Mouse (Mus musculus): ENCODE measurements at regions not wholly inside any gene's neighbourhood (a gene's known extent, or its start where the extent isn't known, plus 50 kb on each side); places are given as distances from the start of the nearest gene placed in this dataset.

GRCm38 (mm10) chr12:73830122-73830521 lies 71.1 kb upstream of the Hif1a start:
- H3K36me3 ChIP-seq (ENCODE audit: control insufficient read depth, insufficient read depth, low read length), result no peaks in the 10 kb centered on the region
- no peaks in the 10 kb centered on the region for H3K27me3 ChIP-seq (ENCODE audit: control insufficient read depth, insufficient read depth, low read length)
- H3K27ac ChIP-seq (replicated peaks; ENCODE audit: low read depth, low read length), result peak overlapping the region; percentile 85
- no peak overlapping the region for H3K4me3 ChIP-seq (replicated peaks; ENCODE audit: low read depth, low read length)
- H3K4me2 ChIP-seq (ENCODE audit: low read length), result no peak overlapping the region
- 55% methylated on average over 7 of the region's 7 CpGs for WGBS
- ATAC-seq (ENCODE audit: low FRiP score, low TSS enrichment) (0 out of 2 replicates have a peak, but pooled peaks have one; percentile 6), DNase-seq (no peak)
- peaks cover 11% of the 10 kb centered on the region; the same call in 1 of the 2 replicates for H3K4me1 ChIP-seq (ENCODE audit: control insufficient read depth, insufficient read depth, low read length)
- no peaks in the 10 kb centered on the region for H3K9me3 ChIP-seq (ENCODE audit: control insufficient read depth, low read length)
- no peak overlapping the region for H3K9ac ChIP-seq (replicated peaks; ENCODE audit: low read length)

GRCm38 (mm10) chr12:73830551-73831203 lies 70.5 kb upstream of the Hif1a start:
- peak overlapping the region; percentile 85 for H3K27ac ChIP-seq (replicated peaks; ENCODE audit: low read depth, low read length)
- 50% methylated on average over 10 of the region's 10 CpGs for WGBS
- ATAC-seq (ENCODE audit: low FRiP score, low TSS enrichment) (peak; percentile 58; the same call in 1 of the 2 replicates), DNase-seq (peak; percentile 36)
- peak overlapping the region; percentile 31 for H3K4me2 ChIP-seq (ENCODE audit: low read length)
- peaks cover 11% of the 10 kb centered on the region; the same call in 1 of the 2 replicates for H3K4me1 ChIP-seq (ENCODE audit: control insufficient read depth, insufficient read depth, low read length)
- no peaks in the 10 kb centered on the region for H3K27me3 ChIP-seq (ENCODE audit: control insufficient read depth, insufficient read depth, low read length)
- no peaks in the 10 kb centered on the region for H3K9me3 ChIP-seq (ENCODE audit: control insufficient read depth, low read length)
- 0 out of 2 replicates have a peak overlapping the region, but pooled peaks have one; percentile 16 for H3K9ac ChIP-seq (replicated peaks; ENCODE audit: low read length)
- H3K4me3 ChIP-seq (replicated peaks; ENCODE audit: low read depth, low read length), result no peak overlapping the region
- H3K36me3 ChIP-seq (ENCODE audit: control insufficient read depth, insufficient read depth, low read length), result no peaks in the 10 kb centered on the region

GRCm38 (mm10) chr12:73831204-73831595 lies 70.0 kb upstream of the Hif1a start:
- H3K27ac ChIP-seq (replicated peaks; ENCODE audit: low read depth, low read length), result peak overlapping the region; percentile 85

GRCm38 (mm10) chr12:73831637-73832385 lies 69.4 kb upstream of the Hif1a start:
- H3K4me1 ChIP-seq (ENCODE audit: control insufficient read depth, insufficient read depth, low read length), result peaks cover 11% of the 10 kb centered on the region; the same call in 1 of the 2 replicates
- 0 out of 2 replicates have a peak overlapping the region, but pooled peaks have one; percentile 16 for H3K9ac ChIP-seq (replicated peaks; ENCODE audit: low read length)
- peak overlapping the region; percentile 85 for H3K27ac ChIP-seq (replicated peaks; ENCODE audit: low read depth, low read length)
- ATAC-seq (ENCODE audit: low FRiP score, low TSS enrichment) (0 out of 2 replicates have a peak, but pooled peaks have one; percentile 58), DNase-seq (peak; percentile 29)
- no peaks in the 10 kb centered on the region for H3K9me3 ChIP-seq (ENCODE audit: control insufficient read depth, low read length)
- no peak overlapping the region for H3K4me3 ChIP-seq (replicated peaks; ENCODE audit: low read depth, low read length)
- 76% methylated on average over 10 of the region's 10 CpGs for WGBS
- no peaks in the 10 kb centered on the region for H3K36me3 ChIP-seq (ENCODE audit: control insufficient read depth, insufficient read depth, low read length)
- peak overlapping the region; percentile 31 for H3K4me2 ChIP-seq (ENCODE audit: low read length)
- no peaks in the 10 kb centered on the region for H3K27me3 ChIP-seq (ENCODE audit: control insufficient read depth, insufficient read depth, low read length)

More at GRCm38 (mm10) chr12:73831204-73831595, 70.0 kb upstream of the Hif1a start:
- Histone ChIP-seq H3K36me3 (ENCODE audit: control insufficient read depth, insufficient read depth, low read length) (no peaks in the 10 kb centered on the region), H3K4me3 (replicated peaks; ENCODE audit: low read depth, low read length) (no peak overlapping the region), H3K4me2 (ENCODE audit: low read length) (peak overlapping the region; percentile 31), H3K9me3 (ENCODE audit: control insufficient read depth, low read length) (no peaks in the 10 kb centered on the region), H3K27me3 (ENCODE audit: control insufficient read depth, insufficient read depth, low read length) (no peaks in the 10 kb centered on the region), H3K9ac (replicated peaks; ENCODE audit: low read length) (0 out of 2 replicates have a peak overlapping the region, but pooled peaks have one; percentile 16), H3K4me1 (ENCODE audit: control insufficient read depth, insufficient read depth, low read length) (peaks cover 11% of the 10 kb centered on the region; the same call in 1 of the 2 replicates)
- WGBS, result 18% methylated on average over 7 of the region's 7 CpGs
- DNase-seq, result peak; percentile 79
- ATAC-seq (ENCODE audit: low FRiP score, low TSS enrichment), result peak; percentile 79

- H3K4me2 ChIP-seq (ENCODE audit: low read length), result no peak overlapping the region
- 87% methylated on average over 3 of the region's 3 CpGs for WGBS
Observed at GRCm38 (mm10) chr12:73832789-73833188, 68.4 kb upstream of the Hif1a start.

GRCm38 (mm10) chr12:73836132-73836531 lies 65.0 kb upstream of the Hif1a start:
- H3K27ac ChIP-seq (replicated peaks; ENCODE audit: low read depth, low read length), result no peak overlapping the region
- H3K4me3 ChIP-seq (replicated peaks; ENCODE audit: low read depth, low read length), result no peak overlapping the region
- peaks cover 11% of the 10 kb centered on the region; the same call in 1 of the 2 replicates for H3K4me1 ChIP-seq (ENCODE audit: control insufficient read depth, insufficient read depth, low read length)
- H3K4me2 ChIP-seq (ENCODE audit: low read length), result no peak overlapping the region
- H3K9me3 ChIP-seq (ENCODE audit: control insufficient read depth, low read length), result no peaks in the 10 kb centered on the region
- ATAC-seq (ENCODE audit: low FRiP score, low TSS enrichment) (no peak), DNase-seq (no peak)
- no peaks in the 10 kb centered on the region for H3K36me3 ChIP-seq (ENCODE audit: control insufficient read depth, insufficient read depth, low read length)
- no peak overlapping the region for H3K9ac ChIP-seq (replicated peaks; ENCODE audit: low read length)
- no peaks in the 10 kb centered on the region for H3K27me3 ChIP-seq (ENCODE audit: control insufficient read depth, insufficient read depth, low read length)

More at GRCm38 (mm10) chr12:73832789-73833188, 68.4 kb upstream of the Hif1a start:
- ATAC-seq (ENCODE audit: low FRiP score, low TSS enrichment) (no peak), DNase-seq (no peak)
- Histone ChIP-seq H3K4me1 (ENCODE audit: control insufficient read depth, insufficient read depth, low read length) (peaks cover 11% of the 10 kb centered on the region; the same call in 1 of the 2 replicates), H3K4me3 (replicated peaks; ENCODE audit: low read depth, low read length) (no peak overlapping the region), H3K27me3 (ENCODE audit: control insufficient read depth, insufficient read depth, low read length) (no peaks in the 10 kb centered on the region), H3K9ac (replicated peaks; ENCODE audit: low read length) (no peak overlapping the region), H3K27ac (replicated peaks; ENCODE audit: low read depth, low read length) (no peak overlapping the region), H3K36me3 (ENCODE audit: control insufficient read depth, insufficient read depth, low read length) (no peaks in the 10 kb centered on the region), H3K9me3 (ENCODE audit: control insufficient read depth, low read length) (no peaks in the 10 kb centered on the region)

GRCm38 (mm10) chr12:73837036-73837435 lies 64.1 kb upstream of the Hif1a start:
- H3K9me3 ChIP-seq (ENCODE audit: control insufficient read depth, low read length), result no peaks in the 10 kb centered on the region
- H3K9ac ChIP-seq (replicated peaks; ENCODE audit: low read length), result no peak overlapping the region
- ATAC-seq (ENCODE audit: low FRiP score, low TSS enrichment), result no peak
- 87% methylated on average over 1 of the region's 1 CpGs for WGBS
- no peak overlapping the region for H3K4me3 ChIP-seq (replicated peaks; ENCODE audit: low read depth, low read length)
- H3K4me2 ChIP-seq (ENCODE audit: low read length), result no peak overlapping the region
- no peak overlapping the region for H3K27ac ChIP-seq (replicated peaks; ENCODE audit: low read depth, low read length)
- no peak for DNase-seq
- peaks cover 2% of the 10 kb centered on the region; the same call in 1 of the 2 replicates for H3K4me1 ChIP-seq (ENCODE audit: control insufficient read depth, insufficient read depth, low read length)
- H3K27me3 ChIP-seq (ENCODE audit: control insufficient read depth, insufficient read depth, low read length), result no peaks in the 10 kb centered on the region
- no peaks in the 10 kb centered on the region for H3K36me3 ChIP-seq (ENCODE audit: control insufficient read depth, insufficient read depth, low read length)

GRCm38 (mm10) chr12:73837921-73838320 lies 63.3 kb upstream of the Hif1a start:
- Histone ChIP-seq H3K9me3 (ENCODE audit: control insufficient read depth, low read length) (no peaks in the 10 kb centered on the region), H3K4me1 (ENCODE audit: control insufficient read depth, insufficient read depth, low read length) (no peaks in the 10 kb centered on the region), H3K27ac (replicated peaks; ENCODE audit: low read depth, low read length) (no peak overlapping the region), H3K9ac (replicated peaks; ENCODE audit: low read length) (no peak overlapping the region), H3K36me3 (ENCODE audit: control insufficient read depth, insufficient read depth, low read length) (no peaks in the 10 kb centered on the region), H3K27me3 (ENCODE audit: control insufficient read depth, insufficient read depth, low read length) (no peaks in the 10 kb centered on the region), H3K4me2 (ENCODE audit: low read length) (no peak overlapping the region), H3K4me3 (replicated peaks; ENCODE audit: low read depth, low read length) (no peak overlapping the region)
- ATAC-seq (ENCODE audit: low FRiP score, low TSS enrichment) (no peak), DNase-seq (no peak)
- 99% methylated on average over 2 of the region's 2 CpGs for WGBS

Data from midbrain, embryonic 14.5 days (tissue).